Mouse (Mus musculus) duodenum, adult 2 months (tissue): ENCODE measurements around the gene Hist1h2be. TPM values are rescaled to one million over a fixed set of nuclear protein-coding genes. Genes with fewer than 3 reads are reported as not detected.

Experiments
- polyA plus RNA-seq: library from polyadenylated mRNA; depleted of rRNA; stranded (reverse); fragments of >200 nt; gene quantifications from 2 replicates; pipeline ENCODE4 v1.2.3, GENCODE M21; 2012; ENCODE audit warnings: low replicate concordance; rRNA removed

The Hist1h2be gene
- polyA plus RNA-seq = 1.4 and 1.6 TPM in 2 replicates

DNA sequence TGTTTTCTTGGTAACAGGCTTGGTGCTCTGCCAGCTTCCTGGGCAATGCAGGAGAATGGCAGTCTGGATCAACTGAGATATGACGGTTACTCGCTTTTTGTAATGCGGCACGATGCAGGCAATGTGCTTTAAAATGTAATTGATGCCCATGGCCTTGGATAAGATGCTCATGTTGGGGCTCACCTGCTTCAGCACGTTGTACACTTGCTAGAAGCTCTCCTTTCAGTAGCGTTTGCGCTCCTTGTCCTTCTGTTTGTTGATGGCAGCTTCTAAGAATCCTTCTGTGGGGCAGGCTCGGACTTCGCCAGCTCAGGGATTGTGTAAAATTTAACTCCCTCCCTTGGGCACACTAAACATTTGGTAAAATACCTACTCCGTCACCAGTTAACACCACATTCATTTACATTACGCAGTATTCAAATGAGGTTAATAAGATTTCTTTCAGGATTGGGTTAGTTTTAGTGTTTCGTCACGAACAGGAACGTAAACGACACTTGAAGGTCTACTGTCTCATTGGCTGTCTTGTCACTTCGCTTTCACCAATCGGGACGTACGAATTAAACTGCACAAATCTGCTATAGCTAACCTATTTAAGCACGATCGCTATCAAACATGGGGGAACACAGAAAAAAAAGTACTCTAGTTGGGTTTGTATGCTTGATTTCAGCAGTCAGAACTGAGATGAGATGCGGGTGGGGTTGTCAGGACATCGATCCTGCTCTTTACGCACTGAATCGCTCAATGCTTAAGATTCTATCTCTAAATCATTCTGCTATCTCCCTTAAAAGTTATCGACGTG, at the start of gene Hist1h2be:
TSS of gene Hist1h2be (minus strand) at position 392 of the 799 bp plus-strand sequence.

DNA sequence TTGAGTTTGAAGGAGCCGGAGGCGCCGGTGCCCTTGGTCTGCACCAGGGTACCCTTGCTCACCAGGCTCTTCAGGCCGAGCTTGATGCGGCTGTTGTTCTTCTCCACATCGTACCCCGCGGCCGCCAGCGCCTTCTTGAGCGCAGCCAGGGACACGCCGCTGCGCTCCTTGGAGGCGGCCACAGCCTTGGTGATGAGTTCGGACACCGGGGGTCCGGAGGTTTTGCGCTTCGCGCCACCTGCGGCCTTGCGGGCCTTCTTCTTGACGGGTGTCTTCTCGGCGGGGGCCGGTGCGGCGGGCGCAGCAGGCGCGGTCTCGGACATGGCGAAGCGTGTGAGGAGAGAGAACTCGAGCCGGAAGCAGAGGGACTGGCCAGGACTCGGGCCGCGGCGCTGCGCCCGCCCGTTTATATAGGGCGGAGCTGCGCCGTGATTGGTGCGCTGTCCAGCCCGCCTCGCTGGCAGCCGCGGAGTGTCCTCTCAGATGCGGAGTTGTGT, 1.3 kb upstream of the Hist1h2be start, which contains the start of gene Hist1h1e:
TSS of gene Hist1h1e (minus strand) at position 384 of the 497 bp plus-strand sequence.

DNA sequence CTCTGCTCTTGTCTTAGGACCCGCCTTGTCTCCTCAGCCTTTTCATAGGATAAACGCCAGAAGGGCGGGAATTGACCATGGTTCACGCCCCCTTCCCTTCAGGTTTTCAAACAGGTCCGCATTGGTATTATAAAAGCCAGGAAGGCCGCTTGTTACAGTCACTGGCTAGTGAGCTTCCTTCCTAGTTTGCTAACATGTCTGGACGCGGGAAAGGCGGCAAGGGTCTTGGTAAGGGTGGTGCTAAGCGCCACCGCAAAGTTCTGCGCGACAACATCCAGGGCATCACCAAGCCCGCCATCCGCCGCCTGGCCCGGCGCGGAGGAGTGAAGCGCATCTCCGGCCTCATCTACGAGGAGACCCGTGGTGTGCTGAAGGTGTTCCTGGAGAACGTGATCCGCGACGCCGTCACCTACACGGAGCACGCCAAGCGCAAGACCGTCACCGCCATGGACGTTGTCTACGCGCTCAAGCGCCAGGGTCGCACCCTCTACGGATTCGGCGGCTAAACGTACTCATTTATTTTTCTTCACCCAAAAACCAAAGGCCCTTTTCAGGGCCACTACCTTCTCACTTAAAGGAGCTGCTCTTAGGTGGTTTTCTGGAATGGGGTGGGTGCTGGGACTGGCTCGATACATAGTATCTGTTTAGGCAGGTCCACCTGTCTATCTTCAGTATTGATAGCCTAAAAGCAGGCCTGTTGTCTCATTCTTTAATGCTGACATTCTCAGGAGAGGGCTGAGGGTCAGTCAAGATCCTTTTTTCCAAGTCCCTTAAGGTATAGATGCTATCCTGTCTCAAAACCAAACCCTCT, 39.3 kb downstream of the Hist1h2be start, which contains the start of gene Hist1h4d:
TSS of gene Hist1h4d (plus strand) at position 191 of the 811 bp plus-strand sequence.

DNA sequence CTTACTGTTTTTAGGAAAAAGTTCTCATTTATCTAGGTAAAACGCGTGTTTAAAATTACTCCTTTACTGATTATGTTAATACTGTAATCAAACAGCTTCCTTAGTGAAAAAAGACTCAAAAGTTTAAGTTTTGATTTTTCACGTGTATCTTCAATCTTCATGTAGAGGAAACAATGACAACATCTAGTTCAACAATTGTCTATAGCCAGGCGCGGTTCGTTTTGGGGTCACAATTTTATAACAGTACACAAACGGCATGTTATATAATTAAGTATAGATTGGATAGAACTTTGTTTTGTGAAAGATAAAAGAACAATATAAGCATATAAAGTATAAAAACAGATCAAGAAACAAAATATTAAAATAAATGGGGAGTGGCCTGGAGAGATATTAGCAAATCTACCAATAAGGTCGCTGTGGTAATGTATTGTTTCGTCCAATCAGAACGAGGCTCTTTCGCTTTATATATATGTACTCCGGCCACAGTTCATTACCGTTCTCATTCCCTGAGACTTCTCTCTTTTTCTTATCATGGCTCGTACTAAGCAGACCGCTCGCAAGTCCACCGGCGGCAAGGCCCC, 45.6 kb downstream of the Hist1h2be start, which contains the start of gene Hist1h3d:
TSS of gene Hist1h3d (plus strand) at position 493 of the 581 bp plus-strand sequence.

DNA sequence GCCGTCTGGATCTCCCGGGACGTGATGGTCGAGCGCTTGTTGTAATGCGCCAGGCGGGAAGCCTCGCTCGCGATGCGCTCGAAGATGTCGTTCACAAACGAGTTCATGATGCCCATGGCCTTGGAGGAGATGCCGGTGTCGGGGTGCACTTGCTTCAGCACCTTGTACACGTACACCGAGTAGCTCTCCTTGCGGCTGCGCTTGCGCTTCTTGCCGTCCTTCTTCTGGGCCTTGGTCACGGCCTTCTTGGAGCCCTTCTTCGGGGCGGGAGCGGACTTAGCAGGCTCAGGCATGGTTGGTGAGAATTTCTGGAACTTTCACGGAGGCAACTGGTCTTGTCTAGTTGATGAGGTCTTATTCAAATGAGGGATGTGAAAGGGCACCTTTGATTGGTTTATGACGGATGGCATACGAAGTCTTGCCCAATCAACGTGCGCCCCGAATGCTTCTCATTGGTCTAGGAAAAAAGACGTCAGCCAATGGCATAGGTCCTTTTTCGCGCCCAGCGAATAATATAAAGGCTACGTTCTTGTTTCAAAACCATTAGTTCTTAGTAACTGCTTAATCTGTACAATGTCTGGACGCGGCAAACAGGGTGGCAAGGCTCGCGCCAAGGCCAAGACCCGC, 46.9 kb downstream of the Hist1h2be start, which contains the start of the genes Hist1h2bf and Hist1h2ad:
TSS of gene Hist1h2bf (minus strand) at position 299 of the 627 bp plus-strand sequence.
TSS of gene Hist1h2ad (plus strand) at position 484 of the 627 bp plus-strand sequence.

DNA sequence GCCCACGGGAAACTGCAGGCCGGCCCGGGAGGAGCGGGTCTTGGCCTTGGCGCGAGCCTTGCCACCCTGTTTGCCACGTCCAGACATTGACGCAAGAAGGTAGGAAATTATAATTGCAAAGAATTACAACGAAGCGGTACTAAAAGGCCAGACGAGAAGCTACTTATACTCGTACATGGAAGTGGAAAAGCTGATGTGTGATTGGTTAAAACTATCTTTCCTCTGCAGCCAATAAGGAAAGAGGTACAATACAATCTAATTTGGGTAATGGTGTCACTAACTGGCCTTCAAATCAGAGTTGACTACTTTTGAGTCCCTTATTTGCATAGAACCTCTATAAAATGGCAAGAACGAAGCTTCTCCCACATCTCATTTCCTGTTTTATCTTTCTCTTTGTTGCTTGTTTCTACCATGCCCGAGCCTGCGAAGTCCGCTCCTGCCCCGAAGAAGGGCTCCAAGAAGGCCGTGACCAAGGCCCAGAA, 49.9 kb downstream of the Hist1h2be start, which contains the start of the genes Hist1h2ae and Hist1h2bg:
TSS of gene Hist1h2ae (minus strand) at position 199 of the 482 bp plus-strand sequence.
TSS of gene Hist1h2bg (plus strand) at position 375 of the 482 bp plus-strand sequence.

DNA sequence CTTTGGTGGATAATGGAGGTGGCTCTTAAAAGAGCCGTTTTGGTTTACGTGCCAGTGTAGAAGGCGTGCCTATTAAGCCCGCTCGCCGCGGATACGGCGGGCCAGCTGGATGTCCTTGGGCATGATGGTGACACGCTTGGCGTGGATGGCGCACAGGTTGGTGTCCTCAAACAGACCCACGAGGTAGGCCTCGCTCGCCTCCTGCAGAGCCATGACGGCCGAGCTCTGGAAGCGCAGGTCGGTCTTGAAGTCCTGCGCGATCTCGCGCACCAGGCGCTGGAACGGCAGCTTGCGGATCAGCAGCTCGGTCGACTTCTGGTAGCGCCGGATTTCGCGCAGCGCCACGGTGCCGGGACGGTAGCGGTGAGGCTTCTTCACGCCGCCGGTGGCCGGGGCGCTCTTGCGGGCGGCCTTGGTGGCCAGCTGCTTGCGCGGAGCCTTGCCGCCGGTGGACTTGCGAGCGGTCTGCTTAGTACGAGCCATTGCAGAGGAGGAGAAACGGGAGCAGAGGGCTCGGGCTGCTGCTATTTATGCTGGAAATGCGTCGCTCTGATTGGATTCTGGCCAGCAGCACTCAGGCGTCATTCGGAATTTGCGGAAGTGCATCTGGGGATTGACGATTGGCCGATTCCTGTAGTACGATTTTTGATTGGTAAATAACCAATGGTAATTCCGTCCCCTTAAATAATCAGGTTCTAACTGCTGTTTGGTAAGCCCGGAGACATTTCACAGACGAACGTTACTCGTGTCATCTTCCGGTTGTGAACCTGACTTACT, 58.9 kb downstream of the Hist1h2be start, which contains the start of gene Hist1h3e:
TSS of gene Hist1h3e (minus strand) at position 487 of the 777 bp plus-strand sequence.

DNA sequence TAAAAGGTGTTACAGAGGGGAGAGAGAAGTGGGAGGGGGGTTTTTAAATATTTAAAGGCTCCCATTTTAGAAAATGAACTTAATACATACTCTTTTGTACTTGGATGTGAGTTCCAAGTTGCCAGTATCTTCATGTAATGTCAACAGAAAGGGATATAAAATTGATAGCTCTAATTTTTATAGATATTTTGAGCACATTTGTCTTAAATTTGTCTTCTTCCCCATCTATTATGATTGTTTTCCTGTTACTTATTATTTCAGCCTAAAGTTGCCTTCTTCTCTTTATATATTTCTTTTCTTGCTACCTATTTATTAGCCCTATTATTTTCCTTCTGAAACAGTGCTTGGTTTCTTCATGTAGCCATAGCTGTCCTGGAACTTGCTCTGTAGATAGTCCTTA, 68.0 kb downstream of the Hist1h2be start, which contains the start of gene Hist1h1d:
TSS of gene Hist1h1d (plus strand) at position 301 of the 400 bp plus-strand sequence.

DNA sequence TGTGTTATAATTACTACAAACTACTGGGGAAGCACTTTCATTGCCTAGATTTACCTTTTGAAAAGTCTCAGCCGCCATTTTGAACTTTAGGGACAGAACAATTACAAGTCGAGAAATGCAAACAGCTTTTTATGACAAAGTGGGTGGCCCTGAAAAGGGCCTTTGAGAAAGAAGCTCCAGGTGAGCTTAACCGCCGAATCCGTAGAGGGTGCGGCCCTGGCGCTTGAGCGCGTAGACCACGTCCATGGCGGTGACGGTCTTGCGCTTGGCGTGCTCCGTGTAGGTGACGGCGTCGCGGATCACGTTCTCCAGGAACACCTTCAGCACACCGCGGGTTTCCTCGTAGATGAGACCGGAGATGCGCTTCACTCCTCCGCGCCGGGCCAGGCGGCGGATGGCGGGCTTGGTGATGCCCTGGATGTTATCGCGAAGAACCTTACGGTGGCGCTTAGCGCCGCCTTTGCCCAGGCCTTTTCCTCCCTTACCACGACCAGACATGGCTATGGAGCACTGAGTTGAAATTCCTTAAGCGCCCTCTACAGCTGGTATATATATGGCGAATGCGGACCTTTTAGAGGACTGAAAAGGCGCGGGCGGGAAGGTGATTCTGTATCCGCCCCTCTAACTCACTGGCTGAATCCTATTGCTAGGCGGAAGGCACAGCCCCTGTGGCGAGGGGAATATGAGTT, 69.6 kb downstream of the Hist1h2be start, which contains the start of gene Hist1h4f:
TSS of gene Hist1h4f (minus strand) at position 503 of the 689 bp plus-strand sequence.

DNA sequence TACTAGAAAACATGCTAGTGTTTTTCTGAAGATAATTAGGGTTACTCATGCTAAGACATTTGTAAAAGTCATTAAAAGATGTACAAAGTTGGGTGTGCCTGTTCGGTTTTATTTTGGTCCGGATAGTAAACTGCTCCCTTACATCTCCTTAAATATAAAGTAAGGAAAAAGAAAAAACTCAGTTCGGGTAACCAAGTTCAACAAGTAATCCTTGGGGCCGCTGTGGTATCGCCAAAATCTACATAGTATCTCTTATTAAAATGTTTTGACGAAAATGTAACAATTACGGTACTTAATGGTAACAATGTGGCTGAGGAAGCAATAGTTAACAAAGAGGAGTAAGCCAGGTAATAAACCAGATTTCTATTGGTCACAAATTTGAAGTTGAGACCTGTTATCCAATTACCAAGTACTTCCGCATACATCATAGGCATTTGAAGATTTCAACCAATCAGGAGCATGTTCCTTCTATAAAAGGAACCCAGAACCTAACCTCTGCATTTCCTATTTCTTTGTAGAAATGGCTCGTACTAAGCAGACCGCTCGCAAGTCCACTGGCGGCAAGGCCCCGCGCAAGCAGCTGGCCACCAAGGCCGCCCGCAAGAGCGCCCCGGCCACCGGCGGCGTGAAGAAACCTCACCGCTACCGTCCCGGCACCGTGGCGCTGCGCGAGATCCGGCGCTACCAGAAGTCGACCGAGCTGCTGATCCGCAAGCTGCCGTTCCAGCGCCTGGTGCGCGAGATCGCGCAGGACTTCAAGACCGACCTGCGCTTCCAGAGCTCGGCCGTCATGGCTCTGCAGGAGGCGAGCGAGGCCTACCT, 76.7 kb downstream of the Hist1h2be start, which contains the start of gene Hist1h3f:
TSS of gene Hist1h3f (plus strand) at position 88 of the 822 bp plus-strand sequence.

DNA sequence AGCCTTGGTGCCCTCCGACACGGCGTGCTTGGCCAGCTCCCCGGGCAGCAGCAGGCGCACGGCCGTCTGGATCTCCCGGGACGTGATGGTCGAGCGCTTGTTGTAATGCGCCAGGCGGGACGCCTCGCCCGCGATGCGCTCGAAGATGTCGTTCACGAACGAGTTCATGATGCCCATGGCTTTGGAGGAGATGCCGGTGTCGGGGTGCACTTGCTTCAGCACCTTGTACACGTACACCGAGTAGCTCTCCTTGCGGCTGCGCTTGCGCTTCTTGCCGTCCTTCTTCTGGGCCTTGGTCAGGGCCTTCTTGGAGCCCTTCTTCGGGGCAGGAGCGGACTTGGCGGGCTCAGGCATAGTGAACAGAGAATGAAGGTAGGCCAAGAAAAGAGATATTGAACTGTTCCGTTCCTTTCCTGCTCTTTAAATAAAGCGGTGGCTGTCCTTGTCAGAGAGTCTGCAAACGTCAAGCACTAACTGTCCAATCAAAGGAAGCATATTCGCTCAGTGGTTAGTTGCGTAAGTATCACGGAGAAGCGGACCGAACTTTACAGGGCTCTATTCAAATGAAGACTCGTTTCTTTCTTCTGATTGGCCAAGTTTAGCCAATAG, 77.8 kb downstream of the Hist1h2be start, which contains the start of gene Hist1h2bh:
TSS of gene Hist1h2bh (minus strand) at position 394 of the 609 bp plus-strand sequence.

DNA sequence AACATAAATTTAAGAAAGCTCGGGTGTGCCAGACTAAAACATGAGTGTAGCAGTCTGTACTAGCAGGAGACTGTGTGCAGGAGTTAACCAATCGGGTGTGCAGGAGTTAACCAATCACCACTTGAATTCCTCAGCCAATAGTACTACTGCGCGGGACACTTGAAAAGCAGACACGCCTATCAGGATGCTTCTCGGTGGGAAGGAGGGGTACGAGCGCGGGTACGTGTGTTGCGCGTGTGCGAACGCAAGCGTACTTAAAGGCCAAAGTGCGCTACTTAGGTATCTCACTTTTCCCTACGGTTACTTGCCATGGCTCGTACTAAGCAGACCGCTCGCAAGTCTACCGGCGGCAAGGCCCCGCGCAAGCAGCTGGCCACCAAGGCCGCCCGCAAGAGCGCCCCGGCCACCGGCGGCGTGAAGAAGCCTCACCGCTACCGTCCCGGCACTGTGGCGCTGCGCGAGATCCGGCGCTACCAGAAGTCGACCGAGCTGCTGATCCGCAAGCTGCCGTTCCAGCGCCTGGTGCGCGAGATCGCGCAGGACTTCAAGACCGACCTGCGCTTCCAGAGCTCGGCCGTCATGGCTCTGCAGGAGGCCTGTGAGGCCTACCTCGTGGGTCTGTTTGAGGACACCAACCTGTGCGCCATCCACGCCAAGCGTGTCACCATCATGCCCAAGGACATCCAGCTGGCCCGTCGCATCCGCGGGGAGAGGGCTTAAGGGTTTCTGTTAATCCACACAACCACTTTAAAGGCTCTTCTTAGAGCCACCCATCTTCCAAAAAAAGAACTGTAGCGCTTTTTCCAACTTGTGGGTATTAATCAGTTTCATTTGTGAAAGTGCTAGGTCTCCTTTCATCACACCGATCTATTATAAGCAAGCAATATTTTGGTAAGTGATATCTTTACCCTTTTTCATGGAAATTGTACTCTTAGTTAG, 85.5 kb downstream of the Hist1h2be start, which contains the start of gene Hist1h3g:
TSS of gene Hist1h3g (plus strand) at position 286 of the 939 bp plus-strand sequence.

Other genes starting within 250 kb of the Hist1h2be start
- gene Abt1, start 197.3 kb downstream of the Hist1h2be start, polyA plus RNA-seq = 0.78 and 1.2 TPM in 2 replicates
- 0.04 TPM in 1 of 2 replicates, not detected in the other for gene Btn1a1, start 155.2 kb downstream of the Hist1h2be start, polyA plus RNA-seq
- gene Btn2a2, start 132.3 kb downstream of the Hist1h2be start, polyA plus RNA-seq = not detected in 2 replicates
- 12.7 and 22.9 TPM in 2 replicates for gene Hist1h4h, start 90.1 kb downstream of the Hist1h2be start, polyA plus RNA-seq
- 782 and 1,968 TPM in 2 replicates for gene Hist1h2af, start 87.2 kb downstream of the Hist1h2be start, polyA plus RNA-seq
- gene Hist1h3g, start 85.7 kb downstream of the Hist1h2be start, polyA plus RNA-seq = 41.4 and 47.8 TPM in 2 replicates
- gene Hist1h2bh, start 77.7 kb downstream of the Hist1h2be start, polyA plus RNA-seq = 3.4 and 4.2 TPM in 2 replicates
- gene Hist1h3f, start 77.1 kb downstream of the Hist1h2be start, polyA plus RNA-seq = 12.4 and 14.5 TPM in 2 replicates
- 6.2 and 12.0 TPM in 2 replicates for gene Hist1h4f, start 69.5 kb downstream of the Hist1h2be start, polyA plus RNA-seq
- gene Hist1h1d, start 67.9 kb downstream of the Hist1h2be start, polyA plus RNA-seq = 0.11 and 0.13 TPM in 2 replicates
- 34.6 and 43.8 TPM in 2 replicates for gene Hist1h3e, start 58.8 kb downstream of the Hist1h2be start, polyA plus RNA-seq
- gene Hist1h2ae, start 49.9 kb downstream of the Hist1h2be start, polyA plus RNA-seq = 11.9 and 48.7 TPM in 2 replicates
- 29.6 and 41.4 TPM in 2 replicates for gene Hist1h2bg, start 49.7 kb downstream of the Hist1h2be start, polyA plus RNA-seq
- gene Hist1h2bf, start 46.9 kb downstream of the Hist1h2be start, polyA plus RNA-seq = 13.2 and 22.0 TPM in 2 replicates
- gene Hist1h2ad, start 46.7 kb downstream of the Hist1h2be start, polyA plus RNA-seq = 3.7 and 15.3 TPM in 2 replicates
- gene Hist1h3d, start 45.4 kb downstream of the Hist1h2be start, polyA plus RNA-seq = 13.1 and 33.1 TPM in 2 replicates
- 7.5 and 12.3 TPM in 2 replicates for gene Hist1h4d, start 39.5 kb downstream of the Hist1h2be start, polyA plus RNA-seq
- 2.3 and 2.7 TPM in 2 replicates for gene Hist1h1e, start 1.4 kb upstream of the Hist1h2be start, polyA plus RNA-seq
- gene Hist1h2ac, start 62.8 kb upstream of the Hist1h2be start, polyA plus RNA-seq = 1.3 and 5.1 TPM in 2 replicates
- 151 and 487 TPM in 2 replicates for gene Hist1h2bc, start 63.1 kb upstream of the Hist1h2be start, polyA plus RNA-seq
- gene Hist1h1t, start 74.7 kb upstream of the Hist1h2be start, polyA plus RNA-seq = not detected in 2 replicates
- gene Hist1h4c, start 77.3 kb upstream of the Hist1h2be start, polyA plus RNA-seq = 4.4 and 18.3 TPM in 2 replicates
- gene Hfe, start 89.7 kb upstream of the Hist1h2be start, polyA plus RNA-seq = 5.9 and 6.9 TPM in 2 replicates
- gene Hist1h1c, start 117.7 kb upstream of the Hist1h2be start, polyA plus RNA-seq = 19.5 and 49.1 TPM in 2 replicates
- 35.9 and 40.8 TPM in 2 replicates for gene Hist1h3c, start 124.5 kb upstream of the Hist1h2be start, polyA plus RNA-seq
- gene Hist1h2bb, start 125.6 kb upstream of the Hist1h2be start, polyA plus RNA-seq = 18.7 and 20.8 TPM in 2 replicates
- 22.8 and 64.3 TPM in 2 replicates for gene Hist1h2ab, start 130.0 kb upstream of the Hist1h2be start, polyA plus RNA-seq
- 30.7 and 39.7 TPM in 2 replicates for gene Hist1h3b, start 131.1 kb upstream of the Hist1h2be start, polyA plus RNA-seq
- gene Hist1h4b, start 135.9 kb upstream of the Hist1h2be start, polyA plus RNA-seq = 9.6 and 14.6 TPM in 2 replicates
- 6.3 and 13.5 TPM in 2 replicates for gene Hist1h4a, start 140.1 kb upstream of the Hist1h2be start, polyA plus RNA-seq
- 21.3 and 31.3 TPM in 2 replicates for gene Hist1h3a, start 141.3 kb upstream of the Hist1h2be start, polyA plus RNA-seq
- gene Hist1h1a, start 142.5 kb upstream of the Hist1h2be start, polyA plus RNA-seq = 0.74 and 1.2 TPM in 2 replicates
- 0.71 and 3.3 TPM in 2 replicates for gene Trim38, start 148.8 kb upstream of the Hist1h2be start, polyA plus RNA-seq
- 0.06 TPM in 1 of 2 replicates, not detected in the other for gene Slc17a2, start 185.9 kb upstream of the Hist1h2be start, polyA plus RNA-seq
- not detected in 2 replicates for gene Slc17a3, start 218.3 kb upstream of the Hist1h2be start, polyA plus RNA-seq
- gene Slc17a1, start 246.6 kb upstream of the Hist1h2be start, polyA plus RNA-seq = not detected in 2 replicates